Mouse (Mus musculus): ENCODE data around the gene Tmem190. TPM values are rescaled to one million over a fixed set of nuclear protein-coding genes. Genes with fewer than 3 reads are reported as not detected.

Tmem190 gene
- polyA plus RNA-seq, 1 experiment from 2014 or later = not detected

DNA sequence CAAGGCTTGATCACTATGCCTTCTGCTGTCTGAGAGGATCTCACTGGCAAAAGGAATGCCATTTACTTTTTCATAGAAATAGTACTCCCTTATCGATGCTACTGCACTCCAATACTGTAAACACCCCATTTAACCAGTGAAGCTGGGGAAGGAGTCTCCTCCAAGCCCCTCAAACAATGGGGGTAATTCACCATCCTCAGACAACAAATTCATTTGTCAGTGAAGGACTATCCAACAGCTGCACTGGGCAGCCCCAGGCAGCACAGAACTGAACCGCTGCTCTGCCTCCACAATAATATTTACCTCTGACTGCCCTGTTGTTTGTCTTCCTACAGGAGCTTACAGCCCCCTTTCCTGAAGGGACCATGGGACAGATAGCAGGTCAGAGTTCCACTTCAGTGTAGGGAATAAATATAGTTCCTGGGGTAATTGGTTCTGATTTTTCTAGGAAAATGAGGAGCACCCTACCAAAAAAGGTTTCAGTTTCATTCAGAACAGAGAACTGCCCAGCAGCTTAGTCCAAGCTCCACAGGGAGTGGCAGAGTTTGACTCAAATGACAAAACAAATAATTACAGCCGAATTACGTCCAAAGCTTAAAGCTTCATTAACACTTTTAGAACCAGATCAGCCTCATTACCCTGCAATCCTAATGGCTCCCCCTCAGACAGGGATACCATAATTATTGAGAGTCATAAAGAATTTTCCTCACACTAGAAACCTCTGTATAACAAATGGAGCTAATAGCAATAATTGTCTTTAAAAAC lies 17.6 kb upstream of the Tmem190 start:
- Histone ChIP-seq H3K27me3 (replicated peaks; ENCODE audit: control insufficient read depth, insufficient read depth, low read length) (no peaks in the 10 kb centered on the region), H3K4me1 (replicated peaks; ENCODE audit: control insufficient read depth, insufficient read depth, low read length) (no peaks in the 10 kb centered on the region; the same call in 1 of the 2 replicates), H3K4me2 (replicated peaks; ENCODE audit: low read depth) (peak overlapping the region; percentile 46), H3K36me3 (ENCODE audit: control insufficient read depth, insufficient read depth) (no peaks in the 10 kb centered on the region), H3K9ac (ENCODE audit: low read depth, low read length) (no peak overlapping the region; the same call in 1 of the 2 replicates), H3K9me3 (ENCODE audit: control insufficient read depth) (no peaks in the 10 kb centered on the region), H3K27ac (ENCODE audit: low read depth, low read length) (no peak overlapping the region), H3K4me3 (ENCODE audit: low read depth, low read length) (no peak overlapping the region)
- no peak for TF ChIP-seq CTCF (IDR thresholded peaks at IDR 0.05; ENCODE audit: low read depth)
- 8% methylated on average over 4 of the region's 4 CpGs for WGBS
- ATAC-seq = no peak; the same call in 1 of the 2 replicates

DNA sequence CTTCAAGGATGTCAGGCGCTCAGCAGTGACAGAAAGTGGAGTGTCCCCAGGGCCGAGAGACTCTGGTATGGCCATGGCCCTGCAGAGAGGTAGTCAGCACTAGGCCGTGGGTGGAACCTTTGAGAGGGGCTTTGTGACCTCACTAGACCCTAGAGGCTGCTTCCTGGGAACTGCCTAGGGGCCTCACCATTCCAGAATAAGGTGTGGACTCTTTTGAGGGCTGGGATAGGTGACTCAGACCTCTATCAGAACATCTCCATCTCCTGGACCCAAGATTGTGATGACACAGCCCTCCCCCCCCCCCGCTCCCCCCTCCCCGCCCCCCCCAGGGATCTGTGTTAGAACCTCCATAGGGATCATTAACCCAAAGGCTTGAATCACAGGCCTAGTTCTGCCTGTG lies 11.5 kb upstream of the Tmem190 start, which contains the start of gene Fam71e2:
Gene Fam71e2 (minus strand): TSS at position 101 of the 400 bp plus-strand sequence.
- no peak within 1 kb of the TSS for H3K4me3 ChIP-seq (ENCODE audit: low read depth, low read length)
- no peaks in the 10 kb centered on the region for H3K9me3 ChIP-seq (ENCODE audit: control insufficient read depth)
- TF ChIP-seq CTCF (IDR thresholded peaks at IDR 0.05; ENCODE audit: low read depth) = no peak
- no peak within 1 kb of the TSS for H3K9ac ChIP-seq (ENCODE audit: low read depth, low read length)
- ATAC-seq = no peak
- H3K27me3 ChIP-seq (replicated peaks; ENCODE audit: control insufficient read depth, insufficient read depth, low read length) = peaks cover 8% of the 10 kb centered on the region
- 68% methylated on average over 5 of the region's 5 CpGs for WGBS
- H3K36me3 ChIP-seq (ENCODE audit: control insufficient read depth, insufficient read depth) = no peaks in the 10 kb centered on the region
- no peaks in the 10 kb centered on the region for H3K4me1 ChIP-seq (replicated peaks; ENCODE audit: control insufficient read depth, insufficient read depth, low read length)
- no peak within 1 kb of the TSS for H3K27ac ChIP-seq (ENCODE audit: low read depth, low read length)
- H3K4me2 ChIP-seq (replicated peaks; ENCODE audit: low read depth) = no peak within 1 kb of the TSS

DNA sequence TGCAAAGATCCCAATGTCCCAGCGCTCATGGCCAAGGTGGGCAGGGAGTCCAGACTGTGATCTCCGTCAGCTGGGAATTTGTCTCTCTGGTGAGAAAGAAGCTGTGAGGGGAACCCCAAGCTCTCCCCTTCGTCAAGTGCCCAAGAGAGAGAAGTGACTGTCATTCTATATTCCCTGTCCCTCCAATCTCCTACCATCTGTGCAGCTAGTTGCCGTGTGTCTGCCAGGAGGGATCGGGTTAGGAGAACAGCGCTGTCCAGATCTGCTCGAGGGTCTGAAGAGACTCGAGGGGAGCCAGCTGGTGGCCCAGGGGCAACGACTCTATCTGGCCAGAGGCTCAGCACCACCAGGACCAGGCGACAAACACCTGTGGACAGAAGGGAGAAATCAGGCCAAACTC lies 6.6 kb upstream of the Tmem190 start:
- ATAC-seq = no peak
- Histone ChIP-seq H3K27ac (ENCODE audit: low read depth, low read length) (no peak overlapping the region), H3K27me3 (replicated peaks; ENCODE audit: control insufficient read depth, insufficient read depth, low read length) (peaks cover 37% of the 10 kb centered on the region), H3K9me3 (ENCODE audit: control insufficient read depth) (no peaks in the 10 kb centered on the region), H3K4me3 (ENCODE audit: low read depth, low read length) (no peak overlapping the region), H3K4me2 (replicated peaks; ENCODE audit: low read depth) (no peak overlapping the region), H3K4me1 (replicated peaks; ENCODE audit: control insufficient read depth, insufficient read depth, low read length) (no peaks in the 10 kb centered on the region), H3K9ac (ENCODE audit: low read depth, low read length) (no peak overlapping the region), H3K36me3 (ENCODE audit: control insufficient read depth, insufficient read depth) (no peaks in the 10 kb centered on the region)
- no peak for TF ChIP-seq CTCF (IDR thresholded peaks at IDR 0.05; ENCODE audit: low read depth)
- 55% methylated on average over 10 of the region's 10 CpGs for WGBS

DNA sequence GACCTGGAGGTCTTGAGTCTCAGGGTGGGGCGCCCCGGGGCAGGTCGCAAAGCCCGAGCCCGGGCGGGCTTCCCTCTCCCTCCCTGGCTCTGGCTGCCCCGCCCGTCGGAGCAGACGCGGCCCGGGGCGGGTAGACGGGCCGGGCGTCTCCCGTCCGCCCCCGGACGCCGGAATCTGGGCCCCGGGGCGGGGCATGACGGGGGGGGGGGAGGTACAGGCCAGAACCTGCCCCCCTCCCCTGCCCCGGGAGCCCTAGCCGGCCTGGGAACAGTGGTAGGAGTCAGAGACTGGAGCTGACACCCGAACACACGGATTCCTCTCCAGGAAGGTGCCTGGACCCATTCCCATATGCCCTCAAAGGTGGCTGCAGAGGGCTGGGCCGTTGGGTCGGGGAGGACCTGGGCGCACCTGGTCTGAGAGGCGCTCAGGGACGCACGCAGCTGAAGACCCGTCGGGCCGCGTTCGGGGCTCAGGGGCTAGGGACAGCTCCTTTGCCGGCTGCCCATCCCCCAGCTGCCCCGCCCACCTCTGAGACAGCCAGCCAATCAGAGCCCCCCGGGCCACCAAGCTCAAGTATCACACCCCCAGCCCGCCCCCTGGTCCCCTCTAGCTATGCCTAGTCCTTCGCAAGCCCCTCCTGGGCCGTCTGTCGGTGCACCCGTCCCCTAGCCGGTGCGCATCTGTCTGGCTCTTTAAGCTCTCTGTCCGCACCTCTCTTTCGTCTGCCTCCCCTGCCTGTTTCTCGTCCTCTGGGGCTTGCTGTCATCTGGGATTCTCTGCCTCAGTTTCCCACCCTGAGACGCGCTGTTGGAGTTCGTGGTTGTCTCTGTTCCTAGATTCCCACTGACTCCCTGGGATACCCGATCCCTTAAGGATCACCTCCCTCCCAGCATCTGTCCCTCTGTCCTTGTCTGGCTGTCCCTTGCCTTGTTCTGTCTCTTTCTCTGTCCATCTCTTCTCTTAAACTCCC lies 5.6 kb upstream of the Tmem190 start:
- WGBS = 2% methylated on average over 41 of the region's 56 CpGs
- Histone ChIP-seq H3K4me2 (replicated peaks; ENCODE audit: low read depth) (peak overlapping the region; percentile 80), H3K4me1 (replicated peaks; ENCODE audit: control insufficient read depth, insufficient read depth, low read length) (no peaks in the 10 kb centered on the region), H3K36me3 (ENCODE audit: control insufficient read depth, insufficient read depth) (no peaks in the 10 kb centered on the region), H3K27ac (ENCODE audit: low read depth, low read length) (no peak overlapping the region), H3K9me3 (ENCODE audit: control insufficient read depth) (no peaks in the 10 kb centered on the region), H3K9ac (ENCODE audit: low read depth, low read length) (peak overlapping the region; percentile 37; the same call in 1 of the 2 replicates), H3K27me3 (replicated peaks; ENCODE audit: control insufficient read depth, insufficient read depth, low read length) (peaks cover 37% of the 10 kb centered on the region), H3K4me3 (ENCODE audit: low read depth, low read length) (peak overlapping the region; percentile 49)
- peak; percentile 49 for ATAC-seq
- no peak for TF ChIP-seq CTCF (IDR thresholded peaks at IDR 0.05; ENCODE audit: low read depth)

DNA sequence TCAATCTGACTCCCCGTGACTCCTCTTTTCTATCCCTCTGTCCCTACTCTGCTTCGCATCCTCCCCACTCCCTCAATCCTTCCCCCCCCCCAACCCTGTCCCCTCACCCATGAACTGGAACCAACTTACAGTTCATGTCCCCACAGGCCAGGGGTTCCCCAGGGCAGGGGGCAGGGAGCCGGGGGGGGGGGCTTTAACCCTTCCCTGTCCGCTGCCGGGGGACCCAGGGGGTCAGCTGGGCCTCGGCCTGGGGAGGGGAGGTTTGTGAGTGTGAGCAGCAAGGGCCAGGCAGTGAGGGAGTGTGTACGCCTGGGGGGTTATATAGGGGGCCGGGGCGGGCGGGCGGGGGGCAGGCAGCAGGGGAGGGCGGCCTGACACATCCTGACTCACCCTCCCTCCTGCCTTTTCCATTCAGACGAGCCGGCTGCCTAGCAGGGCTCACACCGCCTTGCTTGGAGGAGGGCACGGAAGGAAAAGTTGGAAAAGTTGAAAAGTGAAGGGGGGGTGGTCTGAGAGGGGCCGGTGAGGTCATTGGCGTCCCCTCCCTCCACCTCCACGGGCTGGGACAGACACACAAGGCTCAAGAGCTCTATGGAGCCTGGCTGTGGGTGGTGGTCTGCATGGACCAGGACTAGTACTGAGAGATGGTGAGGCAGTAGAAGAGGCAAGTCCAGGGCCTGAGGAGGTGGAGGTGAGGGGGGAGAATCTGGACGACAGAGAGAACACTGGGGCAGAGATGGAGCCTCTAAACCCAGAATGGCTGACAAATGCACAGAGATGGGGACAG lies 4.7 kb upstream of the Tmem190 start:
- no peaks in the 10 kb centered on the region for H3K4me1 ChIP-seq (replicated peaks; ENCODE audit: control insufficient read depth, insufficient read depth, low read length)
- H3K9ac ChIP-seq (ENCODE audit: low read depth, low read length) = no peak overlapping the region
- no peak overlapping the region for H3K4me3 ChIP-seq (ENCODE audit: low read depth, low read length)
- H3K4me2 ChIP-seq (replicated peaks; ENCODE audit: low read depth) = no peak overlapping the region
- no peak for TF ChIP-seq CTCF (IDR thresholded peaks at IDR 0.05; ENCODE audit: low read depth)
- H3K9me3 ChIP-seq (ENCODE audit: control insufficient read depth) = no peaks in the 10 kb centered on the region
- H3K27ac ChIP-seq (ENCODE audit: low read depth, low read length) = no peak overlapping the region
- 12% methylated on average over 16 of the region's 20 CpGs for WGBS
- peaks cover 37% of the 10 kb centered on the region for H3K27me3 ChIP-seq (replicated peaks; ENCODE audit: control insufficient read depth, insufficient read depth, low read length)
- no peaks in the 10 kb centered on the region for H3K36me3 ChIP-seq (ENCODE audit: control insufficient read depth, insufficient read depth)
- no peak for ATAC-seq
